Mouse (Mus musculus): ENCODE results near the gene Wiz. TPM values are rescaled to one million over a fixed set of nuclear protein-coding genes. Genes with fewer than 3 reads are reported as not detected.

Wiz gene
- polyA plus RNA-seq, 1 experiment from 2014 or later, result 59.2 TPM

DNA sequence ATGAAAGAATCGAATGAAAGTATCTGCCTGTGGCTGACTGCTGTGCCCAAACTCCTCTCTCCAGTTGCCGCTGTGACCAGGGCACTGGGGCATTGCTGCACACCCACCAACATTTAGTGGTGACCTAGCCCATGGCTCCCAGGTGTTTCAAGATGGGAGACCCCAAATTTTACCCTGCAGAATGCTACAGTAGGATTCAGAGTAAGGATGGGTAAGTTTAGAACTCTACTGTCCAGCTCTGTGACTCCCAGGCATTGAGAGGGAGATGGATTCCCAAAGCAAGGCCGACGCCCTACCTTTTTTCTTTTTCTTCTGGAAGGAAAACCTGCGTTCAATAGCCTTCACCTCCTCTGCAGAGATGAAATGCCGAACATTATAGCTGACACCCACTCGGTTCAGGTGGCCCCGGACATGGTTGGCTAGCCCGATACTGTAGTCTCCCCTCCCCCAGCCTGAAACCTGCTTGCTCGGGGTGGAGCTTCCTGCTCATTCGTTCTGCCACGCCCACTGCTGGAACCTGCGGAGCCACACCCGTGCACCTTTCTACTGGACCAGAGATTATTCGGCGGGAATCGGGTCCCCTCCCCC lies 20.2 kb downstream of the Wiz start:
- no peaks in the 10 kb centered on the region for H3K27me3 ChIP-seq (ENCODE audit: control insufficient read depth, insufficient read depth, low read length)
- H3K36me3 ChIP-seq (ENCODE audit: control insufficient read depth, insufficient read depth, low read length), result peaks cover 12% of the 10 kb centered on the region
- H3K4me1 ChIP-seq (ENCODE audit: control insufficient read depth, insufficient read depth, low read length), result peaks cover 4% of the 10 kb centered on the region; the same call in 1 of the 2 replicates
- DNase-seq, result no peak
- 18% methylated on average over 12 of the region's 17 CpGs for WGBS
- ATAC-seq (ENCODE audit: low FRiP score, low TSS enrichment), result no peak
- H3K4me3 ChIP-seq (replicated peaks; ENCODE audit: low read depth, low read length), result no peak overlapping the region; the same call in 1 of the 2 replicates
- peak overlapping the region; percentile 35 for H3K4me2 ChIP-seq (ENCODE audit: low read length)
- H3K9ac ChIP-seq (replicated peaks; ENCODE audit: low read length), result no peak overlapping the region
- H3K27ac ChIP-seq (replicated peaks; ENCODE audit: low read depth, low read length), result no peak overlapping the region
- H3K9me3 ChIP-seq (ENCODE audit: control insufficient read depth, low read length), result no peaks in the 10 kb centered on the region

DNA sequence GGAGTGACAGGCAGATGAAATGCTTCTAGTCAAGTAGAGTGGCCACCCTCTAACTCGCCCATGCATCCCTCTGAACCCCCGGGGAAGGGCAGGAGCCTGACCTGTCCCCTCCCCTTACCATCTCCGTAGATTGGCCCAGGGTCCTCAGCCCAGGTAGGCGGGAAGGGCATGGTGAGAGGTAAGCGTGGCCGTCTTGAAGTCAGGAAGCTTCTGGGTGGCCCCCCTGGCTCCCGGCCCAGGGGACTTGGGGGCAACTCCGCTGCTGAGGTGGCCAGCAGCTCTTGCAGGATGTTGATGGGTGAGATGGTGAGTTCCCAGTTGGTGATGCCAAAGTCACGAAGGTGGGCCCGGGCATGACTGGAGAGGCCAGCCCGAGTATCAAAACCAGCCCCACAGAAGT lies 21.5 kb downstream of the Wiz start:
- H3K9me3 ChIP-seq (ENCODE audit: control insufficient read depth, low read length), result no peaks in the 10 kb centered on the region
- ATAC-seq (ENCODE audit: low FRiP score, low TSS enrichment) (no peak), DNase-seq (no peak)
- no peak overlapping the region for H3K4me2 ChIP-seq (ENCODE audit: low read length)
- WGBS, result 91% methylated on average over 11 of the region's 11 CpGs
- no peak overlapping the region for H3K9ac ChIP-seq (replicated peaks; ENCODE audit: low read length)
- no peaks in the 10 kb centered on the region for H3K27me3 ChIP-seq (ENCODE audit: control insufficient read depth, insufficient read depth, low read length)
- H3K36me3 ChIP-seq (ENCODE audit: control insufficient read depth, insufficient read depth, low read length), result peaks cover 13% of the 10 kb centered on the region
- no peak overlapping the region for H3K27ac ChIP-seq (replicated peaks; ENCODE audit: low read depth, low read length)
- peaks cover 12% of the 10 kb centered on the region for H3K4me1 ChIP-seq (ENCODE audit: control insufficient read depth, insufficient read depth, low read length)
- H3K4me3 ChIP-seq (replicated peaks; ENCODE audit: low read depth, low read length), result no peak overlapping the region

DNA sequence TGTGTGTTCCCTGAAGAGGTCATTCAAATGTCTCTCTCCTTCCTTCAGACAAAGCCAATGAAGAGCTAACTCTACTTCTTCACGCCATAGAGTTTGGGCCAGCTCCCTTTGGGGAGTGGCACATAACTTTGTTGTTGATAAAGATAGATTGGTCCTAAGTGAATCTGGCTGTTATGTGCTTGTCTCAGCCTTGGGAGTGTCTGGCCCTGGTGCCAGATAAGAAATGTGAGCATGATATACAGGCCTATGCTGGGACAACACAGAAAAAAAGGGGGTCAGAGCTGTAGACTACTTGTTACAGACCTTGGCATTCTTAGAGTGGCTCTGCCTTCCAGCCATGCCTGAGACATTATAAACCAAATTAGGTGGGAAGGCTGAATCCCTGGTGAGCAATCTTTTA lies 23.9 kb downstream of the Wiz start:
- H3K27ac ChIP-seq (replicated peaks; ENCODE audit: low read depth, low read length), result no peak overlapping the region
- no peak overlapping the region for H3K4me2 ChIP-seq (ENCODE audit: low read length)
- no peak for DNase-seq
- H3K4me3 ChIP-seq (replicated peaks; ENCODE audit: low read depth, low read length), result no peak overlapping the region
- peaks cover 14% of the 10 kb centered on the region for H3K4me1 ChIP-seq (ENCODE audit: control insufficient read depth, insufficient read depth, low read length)
- H3K9ac ChIP-seq (replicated peaks; ENCODE audit: low read length), result no peak overlapping the region
- WGBS, result 86% methylated on average over 1 of the region's 1 CpGs
- no peaks in the 10 kb centered on the region for H3K27me3 ChIP-seq (ENCODE audit: control insufficient read depth, insufficient read depth, low read length)
- ATAC-seq (ENCODE audit: low FRiP score, low TSS enrichment), result no peak
- H3K9me3 ChIP-seq (ENCODE audit: control insufficient read depth, low read length), result no peaks in the 10 kb centered on the region
- peaks cover 36% of the 10 kb centered on the region for H3K36me3 ChIP-seq (ENCODE audit: control insufficient read depth, insufficient read depth, low read length)

DNA sequence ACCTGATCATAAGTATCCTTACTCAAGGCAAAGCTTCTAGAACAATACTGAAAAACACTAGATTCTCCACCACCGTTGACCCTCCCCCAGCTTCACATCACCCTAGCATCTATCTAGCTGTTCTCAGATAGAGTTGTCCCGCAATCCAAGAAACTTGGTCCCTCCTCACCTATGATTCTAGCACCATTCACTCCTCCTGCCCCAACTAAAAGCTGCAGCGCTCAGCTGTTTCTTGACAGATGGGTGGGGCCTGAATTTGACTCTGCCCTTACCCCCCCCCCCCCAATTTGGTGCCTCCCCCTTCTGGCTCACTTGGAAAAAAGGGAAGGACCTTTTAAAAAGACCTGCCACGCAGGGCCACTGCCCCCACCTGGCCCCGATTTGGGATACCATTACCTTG lies 24.4 kb downstream of the Wiz start:
- peak; percentile 28; the same call in 1 of the 2 replicates for ATAC-seq (ENCODE audit: low FRiP score, low TSS enrichment)
- peak overlapping the region; percentile 87 for H3K4me2 ChIP-seq (ENCODE audit: low read length)
- H3K4me1 ChIP-seq (ENCODE audit: control insufficient read depth, insufficient read depth, low read length), result peaks cover 14% of the 10 kb centered on the region
- no peaks in the 10 kb centered on the region for H3K27me3 ChIP-seq (ENCODE audit: control insufficient read depth, insufficient read depth, low read length)
- peak overlapping the region; percentile 86 for H3K27ac ChIP-seq (replicated peaks; ENCODE audit: low read depth, low read length)
- no peaks in the 10 kb centered on the region for H3K9me3 ChIP-seq (ENCODE audit: control insufficient read depth, low read length)
- 73% methylated on average over 5 of the region's 5 CpGs for whole genome bisulfite sequencing
- H3K4me3 ChIP-seq (replicated peaks; ENCODE audit: low read depth, low read length), result peak overlapping the region; percentile 92
- DNase-seq, result no peak
- peaks cover 40% of the 10 kb centered on the region for H3K36me3 ChIP-seq (ENCODE audit: control insufficient read depth, insufficient read depth, low read length)
- H3K9ac ChIP-seq (replicated peaks; ENCODE audit: low read length), result peak overlapping the region; percentile 99

DNA sequence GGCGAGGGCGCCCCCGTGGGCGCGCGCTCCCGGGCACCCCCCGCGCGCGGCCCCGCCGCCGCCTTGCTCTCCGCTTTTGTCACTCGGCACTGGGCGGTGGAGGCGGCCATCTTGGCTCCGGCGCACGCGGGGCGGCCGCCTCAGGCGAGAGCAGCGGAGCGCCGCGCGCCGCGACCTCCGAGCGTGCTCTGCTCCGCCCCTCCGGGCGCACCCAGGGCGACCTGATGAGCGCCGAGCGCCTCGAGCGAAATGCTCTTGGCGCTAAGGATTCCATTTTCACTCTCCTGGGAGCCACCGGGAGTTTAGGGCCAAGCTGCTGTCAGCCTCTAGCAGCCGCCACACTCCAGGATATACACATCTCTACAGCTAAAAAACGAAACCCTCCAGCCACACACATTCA lies 24.9 kb downstream of the Wiz start:
- Histone ChIP-seq H3K4me1 (ENCODE audit: control insufficient read depth, insufficient read depth, low read length) (peaks cover 14% of the 10 kb centered on the region), H3K4me3 (replicated peaks; ENCODE audit: low read depth, low read length) (peak overlapping the region; percentile 92), H3K36me3 (ENCODE audit: control insufficient read depth, insufficient read depth, low read length) (peaks cover 45% of the 10 kb centered on the region), H3K9ac (replicated peaks; ENCODE audit: low read length) (peak overlapping the region; percentile 99), H3K4me2 (ENCODE audit: low read length) (peak overlapping the region; percentile 87), H3K27ac (replicated peaks; ENCODE audit: low read depth, low read length) (peak overlapping the region; percentile 86), H3K9me3 (ENCODE audit: control insufficient read depth, low read length) (no peaks in the 10 kb centered on the region), H3K27me3 (ENCODE audit: control insufficient read depth, insufficient read depth, low read length) (no peaks in the 10 kb centered on the region)
- ATAC-seq (ENCODE audit: low FRiP score, low TSS enrichment), result peak; percentile 94
- under 1% methylated on average over 46 of the region's 47 CpGs for WGBS
- peak; percentile 98 for DNase-seq

DNA sequence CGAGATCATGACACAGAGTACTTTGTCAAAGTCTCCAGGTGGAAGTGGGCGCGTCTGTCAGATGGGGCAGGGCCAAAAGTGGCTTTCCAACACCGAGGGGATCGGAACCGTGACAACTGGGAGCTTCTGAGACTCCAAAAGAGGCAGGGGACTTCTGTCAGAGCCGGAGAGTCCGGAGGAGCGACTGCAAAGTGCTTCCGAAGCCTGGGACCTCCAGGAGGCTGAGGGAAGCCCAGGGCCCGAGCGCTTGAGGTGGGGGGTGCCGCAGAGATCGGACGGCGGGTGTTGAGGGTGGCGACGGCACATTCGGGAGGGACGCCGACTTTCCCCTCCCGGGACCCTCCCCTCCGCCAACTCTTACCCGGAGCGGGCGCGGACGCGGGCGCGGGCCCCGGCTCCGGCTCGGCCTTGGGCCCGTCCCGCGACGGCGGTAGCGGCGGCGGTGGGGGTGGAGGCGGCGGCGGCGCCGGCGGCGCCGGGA lies 25.4 kb downstream of the Wiz start:
- peak overlapping the region; percentile 99 for H3K9ac ChIP-seq (replicated peaks; ENCODE audit: low read length)
- DNase-seq (peak; percentile 41), ATAC-seq (ENCODE audit: low FRiP score, low TSS enrichment) (peak; percentile 61)
- no peaks in the 10 kb centered on the region for H3K27me3 ChIP-seq (ENCODE audit: control insufficient read depth, insufficient read depth, low read length)
- whole genome bisulfite sequencing, result 0% methylated on average over 44 of the region's 50 CpGs
- peak overlapping the region; percentile 92 for H3K4me3 ChIP-seq (replicated peaks; ENCODE audit: low read depth, low read length)
- H3K36me3 ChIP-seq (ENCODE audit: control insufficient read depth, insufficient read depth, low read length), result peaks cover 50% of the 10 kb centered on the region
- H3K4me1 ChIP-seq (ENCODE audit: control insufficient read depth, insufficient read depth, low read length), result peaks cover 14% of the 10 kb centered on the region
- peak overlapping the region; percentile 86 for H3K27ac ChIP-seq (replicated peaks; ENCODE audit: low read depth, low read length)
- no peaks in the 10 kb centered on the region for H3K9me3 ChIP-seq (ENCODE audit: control insufficient read depth, low read length)
- peak overlapping the region; percentile 87 for H3K4me2 ChIP-seq (ENCODE audit: low read length)

DNA sequence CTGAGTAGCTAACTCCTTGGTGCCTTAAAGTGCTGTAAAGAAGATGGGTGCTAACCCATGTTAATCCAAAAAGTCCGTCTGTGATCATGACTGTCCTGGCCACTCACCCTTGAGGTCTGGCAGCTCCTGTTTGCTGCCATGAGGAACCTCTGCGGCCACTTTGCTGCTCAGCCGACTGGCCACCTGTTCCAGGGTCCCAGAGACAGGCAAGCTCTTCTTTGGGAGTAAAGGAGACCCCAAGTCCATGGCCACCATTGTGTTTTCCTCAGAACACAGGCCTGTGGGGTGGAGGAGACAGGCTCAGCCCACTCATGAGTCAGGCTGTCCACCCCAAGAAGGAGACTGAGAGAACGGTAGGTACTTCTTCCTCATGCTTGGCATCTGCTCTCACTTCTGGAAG lies 26.6 kb downstream of the Wiz start:
- 81% methylated on average over 4 of the region's 4 CpGs for WGBS

DNA sequence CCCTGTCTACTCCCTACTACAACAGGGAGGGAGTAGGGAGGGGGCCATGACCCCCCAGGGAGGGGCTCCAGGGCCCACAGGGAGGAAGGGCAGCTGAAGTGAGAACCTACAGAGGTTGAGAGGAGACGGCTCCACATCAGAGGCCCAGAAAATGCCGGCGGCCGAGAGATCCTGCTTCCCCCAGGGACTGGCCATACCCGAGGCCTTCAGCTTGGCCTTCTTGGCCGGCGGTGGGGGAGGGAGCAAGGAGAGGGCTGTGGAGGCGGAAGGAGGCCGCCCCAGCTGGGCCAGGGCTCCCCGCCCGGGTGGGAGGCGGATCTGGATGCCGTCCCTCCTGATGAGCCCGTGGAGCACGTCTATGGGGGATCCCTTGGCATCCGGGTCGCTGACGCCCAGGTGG lies 29.3 kb downstream of the Wiz start:
- no peaks in the 10 kb centered on the region for H3K27me3 ChIP-seq (ENCODE audit: control insufficient read depth, insufficient read depth, low read length)
- ATAC-seq (ENCODE audit: low FRiP score, low TSS enrichment) (no peak), DNase-seq (no peak)
- H3K4me3 ChIP-seq (replicated peaks; ENCODE audit: low read depth, low read length), result no peak overlapping the region
- WGBS, result 85% methylated on average over 18 of the region's 18 CpGs
- H3K9ac ChIP-seq (replicated peaks; ENCODE audit: low read length), result no peak overlapping the region
- H3K9me3 ChIP-seq (ENCODE audit: control insufficient read depth, low read length), result no peaks in the 10 kb centered on the region
- peaks cover 77% of the 10 kb centered on the region for H3K36me3 ChIP-seq (ENCODE audit: control insufficient read depth, insufficient read depth, low read length)
- H3K4me2 ChIP-seq (ENCODE audit: low read length), result no peak overlapping the region
- H3K27ac ChIP-seq (replicated peaks; ENCODE audit: low read depth, low read length), result no peak overlapping the region
- peaks cover 13% of the 10 kb centered on the region for H3K4me1 ChIP-seq (ENCODE audit: control insufficient read depth, insufficient read depth, low read length)

More for the DNA sequence above, 26.6 kb downstream of the Wiz start:
- Histone ChIP-seq H3K4me2 (ENCODE audit: low read length) (peak overlapping the region; percentile 87), H3K36me3 (ENCODE audit: control insufficient read depth, insufficient read depth, low read length) (peaks cover 59% of the 10 kb centered on the region), H3K4me3 (replicated peaks; ENCODE audit: low read depth, low read length) (peak overlapping the region; percentile 92), H3K27ac (replicated peaks; ENCODE audit: low read depth, low read length) (no peak overlapping the region), H3K27me3 (ENCODE audit: control insufficient read depth, insufficient read depth, low read length) (no peaks in the 10 kb centered on the region), H3K4me1 (ENCODE audit: control insufficient read depth, insufficient read depth, low read length) (peaks cover 14% of the 10 kb centered on the region), H3K9ac (replicated peaks; ENCODE audit: low read length) (no peak overlapping the region), H3K9me3 (ENCODE audit: control insufficient read depth, low read length) (no peaks in the 10 kb centered on the region)
- DNase-seq, result no peak
- no peak for ATAC-seq (ENCODE audit: low FRiP score, low TSS enrichment)

DNA sequence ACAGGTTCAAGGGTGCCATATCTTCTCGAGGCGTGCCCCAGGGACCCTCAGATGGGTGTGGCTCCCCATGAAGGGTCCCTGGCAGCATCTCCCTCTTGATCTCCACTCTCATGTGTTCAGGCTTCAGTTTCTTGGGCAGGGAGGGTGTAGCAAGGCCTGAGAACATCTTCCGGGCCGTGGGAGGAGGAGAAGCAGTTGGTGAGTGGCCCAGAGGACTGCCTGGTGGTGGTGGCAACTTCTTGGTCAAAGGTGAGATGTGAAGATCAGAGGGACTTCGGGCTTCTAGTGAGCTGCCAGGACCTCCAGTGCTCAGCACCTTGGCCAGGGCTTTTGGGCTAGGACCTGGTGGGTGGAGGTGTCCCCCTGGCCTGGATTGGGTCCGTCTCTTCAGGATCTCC lies 30.3 kb downstream of the Wiz start:
- DNase-seq, result no peak
- 98% methylated on average over 6 of the region's 6 CpGs for WGBS
- Histone ChIP-seq H3K9me3 (ENCODE audit: control insufficient read depth, low read length) (no peaks in the 10 kb centered on the region), H3K9ac (replicated peaks; ENCODE audit: low read length) (no peak overlapping the region), H3K4me3 (replicated peaks; ENCODE audit: low read depth, low read length) (no peak overlapping the region), H3K27me3 (ENCODE audit: control insufficient read depth, insufficient read depth, low read length) (no peaks in the 10 kb centered on the region), H3K27ac (replicated peaks; ENCODE audit: low read depth, low read length) (no peak overlapping the region), H3K4me1 (ENCODE audit: control insufficient read depth, insufficient read depth, low read length) (peaks cover 10% of the 10 kb centered on the region), H3K4me2 (ENCODE audit: low read length) (no peak overlapping the region), H3K36me3 (ENCODE audit: control insufficient read depth, insufficient read depth, low read length) (peaks cover 87% of the 10 kb centered on the region)
- ATAC-seq (ENCODE audit: low FRiP score, low TSS enrichment), result no peak

Measured in midbrain, embryonic 14.5 days (tissue).